ENCODE assay signal across 25 mouse cellular contexts in genomic region chr6:100869909-100870308, GRCm38 (mm10).
"Had no signal": no experiment of that assay in that cellular context is flagged by ENCODE, and none has a peak within 500 bp of the region (broad histone marks: within the 10 kb centered on the region; RNA-seq: fewer than 3 reads in every experiment).

No protein-coding gene starts in this region.

- ATAC-seq: inflammation-experienced regulatory T-cells, adult 6 months; intestine, embryonic 15.5 days; intestine, postnatal 0 days had no signal

- H3K27me3 ChIP-seq: heart, embryonic 12.5 days; hindbrain, embryonic 12.5 days; intestine, embryonic 15.5 days; kidney, embryonic 15.5 days; limb, embryonic 12.5 days had no signal

- H3K4me1 ChIP-seq: heart, embryonic 12.5 days; hindbrain, embryonic 10.5 days; hindbrain, embryonic 12.5 days; intestine, embryonic 15.5 days; kidney, embryonic 15.5 days; limb, embryonic 12.5 days had no signal

- H3K36me3 ChIP-seq: intestine, embryonic 15.5 days had no signal

- H3K4me2 ChIP-seq: heart, embryonic 12.5 days; hindbrain, embryonic 12.5 days; hindbrain, embryonic 14.5 days; intestine, embryonic 15.5 days; kidney, embryonic 15.5 days; limb, embryonic 12.5 days; liver, embryonic 11.5 days had no signal

- H3K4me3 ChIP-seq: gastrocnemius, adult 2 months; heart, adult 2 months; heart, embryonic 12.5 days; hindbrain, embryonic 10.5 days; hindbrain, embryonic 12.5 days; intestine, embryonic 15.5 days; kidney, embryonic 15.5 days; limb, embryonic 12.5 days had no signal

- DNase-seq: gastrocnemius, adult 2 months; gastrocnemius, postnatal 10 days; gastrocnemius, postnatal 25 days; heart, postnatal 10 days; heart, postnatal 4 days; kidney, adult 18-20 months; kidney, adult 9 months; kidney, postnatal 14 days; kidney, postnatal 36 days; layer of hippocampus, adult 9-11 months; layer of hippocampus, postnatal 36 days; left cerebral cortex, postnatal 4 days; liver had no signal

- H3K9me3 ChIP-seq: heart, embryonic 12.5 days; hindbrain, embryonic 10.5 days; hindbrain, embryonic 12.5 days; intestine, embryonic 15.5 days; kidney, embryonic 15.5 days had no signal

- H3K9ac ChIP-seq: heart, embryonic 12.5 days; hindbrain, embryonic 12.5 days; hindbrain, embryonic 14.5 days; intestine, embryonic 15.5 days; kidney, embryonic 15.5 days; limb, embryonic 12.5 days had no signal

- H3K27ac ChIP-seq: gastrocnemius, adult 2 months; heart, adult 2 months; hindbrain, embryonic 10.5 days; hindbrain, embryonic 12.5 days; hindbrain, embryonic 14.5 days; intestine, embryonic 15.5 days; kidney, embryonic 15.5 days; kidney, postnatal 0 days; limb, embryonic 12.5 days had no signal
